Mouse (Mus musculus) brown adipose tissue, adult 24 weeks (tissue): ENCODE measurements around the gene Camk2d. TPM values are rescaled to one million over a fixed set of nuclear protein-coding genes. Genes with fewer than 3 reads are reported as not detected.

Source experiments
- H3K27ac ChIP-seq: fragments of 200-500 bp; replicated peaks from 2 replicates; pipeline ENCODE4 v1.5.1; 2012; ENCODE audit warnings: low read depth, mild to moderate bottlenecking, low read length
- H3K4me1 ChIP-seq: fragments of 200-500 bp; 2 replicates; pipeline ENCODE4 v1.6.1; 2012; ENCODE audit warnings: low read length, mixed read lengths; ENCODE audit not compliant: control insufficient read depth, insufficient read depth, insufficient read length
- H3K4me3 ChIP-seq: fragments of 200-500 bp; 2 replicates; pipeline ENCODE4 v1.5.1; 2012; ENCODE audit warnings: low read depth, mild to moderate bottlenecking, low read length, moderate library complexity; ENCODE audit not compliant: insufficient read depth
- polyA plus RNA-seq: library from polyadenylated mRNA; stranded (reverse); fragments of >200 nt; gene quantifications from 2 replicates; pipeline ENCODE4 v1.2.4, GENCODE M21; 2012; ENCODE audit not compliant: missing spikeins, insufficient read depth, insufficient read length

Camk2d gene
- 26.8 and 52.5 TPM in 2 replicates for polyA plus RNA-seq

- no peaks in the 10 kb centered on the region for H3K4me1 ChIP-seq
- H3K27ac ChIP-seq: peak within 1 kb of the TSS; percentile 93
- peak within 1 kb of the TSS; percentile 92 for H3K4me3 ChIP-seq
Observed at GRCm38 (mm10) chr3:126596086-126596485, at the start of gene Camk2d. Camk2d (plus strand) TSS chr3:126596302.

DNA sequence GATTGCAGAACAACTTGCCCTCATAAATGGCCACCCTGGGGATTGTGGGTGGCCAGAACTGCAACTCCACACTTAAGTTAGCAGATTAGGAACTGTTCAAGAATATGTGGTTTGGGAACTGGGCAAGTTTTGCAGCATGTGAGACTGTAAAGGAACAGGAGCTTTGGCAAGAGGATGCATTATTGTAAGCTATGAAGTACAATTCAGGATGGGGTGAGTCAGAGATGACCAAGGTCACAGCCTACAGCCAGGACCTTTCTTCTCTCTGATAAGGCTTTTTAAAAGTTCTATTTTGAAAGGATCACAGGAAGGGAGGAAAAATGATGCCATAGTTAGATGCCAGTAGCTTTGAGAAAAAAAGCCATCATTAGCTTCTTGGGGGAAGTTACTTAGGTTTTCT is 48.2 kb upstream of the Camk2d start:
- H3K4me1 ChIP-seq: no peaks in the 10 kb centered on the region
- H3K27ac ChIP-seq: no peak overlapping the region
- no peak overlapping the region for H3K4me3 ChIP-seq

DNA sequence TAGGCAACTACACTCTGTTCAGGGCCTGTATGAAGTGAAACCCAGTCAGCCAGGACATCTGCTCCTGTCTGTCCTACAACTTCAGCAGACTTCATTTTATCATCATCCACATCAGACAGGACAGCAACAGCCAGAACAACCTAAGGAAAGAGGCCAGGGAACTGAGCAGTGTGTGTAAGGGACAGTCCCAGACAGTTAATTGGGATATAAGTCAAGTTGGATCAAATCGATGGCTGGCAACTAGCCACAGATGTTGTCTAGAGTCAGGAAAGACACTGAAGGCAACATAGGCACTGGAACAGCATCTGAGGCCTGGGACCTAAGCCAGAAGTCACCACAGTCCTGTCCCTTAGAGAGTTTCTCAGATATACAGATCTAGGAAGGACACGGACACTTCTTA is 32.5 kb upstream of the Camk2d start:
- Histone ChIP-seq H3K4me3 (no peak overlapping the region), H3K4me1 (no peaks in the 10 kb centered on the region), H3K27ac (no peak overlapping the region)

GRCm38 (mm10) chr3:126570628-126571027 is 25.5 kb upstream of the Camk2d start:
- Histone ChIP-seq H3K4me1 (no peaks in the 10 kb centered on the region), H3K27ac (no peak overlapping the region), H3K4me3 (no peak overlapping the region)

DNA sequence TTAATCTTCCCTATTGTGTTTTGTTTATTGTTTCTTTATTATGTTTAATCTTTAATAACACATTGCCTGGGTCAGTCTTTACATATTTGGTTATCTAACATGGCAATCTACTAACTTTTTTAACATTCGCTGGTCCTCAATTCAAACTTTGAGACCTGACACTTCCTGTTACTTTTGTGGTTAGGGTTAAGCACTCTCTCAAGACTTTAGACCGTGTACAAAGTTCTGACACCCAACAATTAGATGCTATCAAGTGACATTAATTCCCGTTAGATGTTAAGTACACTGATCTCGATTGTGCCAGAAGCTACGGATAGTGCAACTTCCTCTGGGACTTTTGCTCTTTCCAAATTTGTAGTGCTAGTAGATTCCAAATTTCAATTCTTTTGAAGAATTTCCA is 23.2 kb upstream of the Camk2d start:
- H3K27ac ChIP-seq: no peak overlapping the region
- no peak overlapping the region for H3K4me3 ChIP-seq
- H3K4me1 ChIP-seq: no peaks in the 10 kb centered on the region

GRCm38 (mm10) chr3:126575927-126576326 is 20.2 kb upstream of the Camk2d start:
- Histone ChIP-seq H3K4me1 (no peaks in the 10 kb centered on the region), H3K4me3 (no peak overlapping the region), H3K27ac (no peak overlapping the region)

- H3K4me3 ChIP-seq: no peak overlapping the region
Observed at GRCm38 (mm10) chr3:126586134-126586533, 10.0 kb upstream of the Camk2d start.

GRCm38 (mm10) chr3:126587477-126587876 is 8.6 kb upstream of the Camk2d start:
- no peaks in the 10 kb centered on the region for H3K4me1 ChIP-seq
- no peak overlapping the region for H3K4me3 ChIP-seq
- no peak overlapping the region for H3K27ac ChIP-seq

More at GRCm38 (mm10) chr3:126586134-126586533, 10.0 kb upstream of the Camk2d start:
- H3K27ac ChIP-seq: no peak overlapping the region
- H3K4me1 ChIP-seq: no peaks in the 10 kb centered on the region

- no peaks in the 10 kb centered on the region for H3K4me1 ChIP-seq
- no peak overlapping the region for H3K4me3 ChIP-seq
- no peak overlapping the region for H3K27ac ChIP-seq
Observed at GRCm38 (mm10) chr3:126589556-126589955, 6.5 kb upstream of the Camk2d start.

GRCm38 (mm10) chr3:126595456-126595855 is 646 bp upstream of the Camk2d start:
- no peaks in the 10 kb centered on the region for H3K4me1 ChIP-seq
- no peak overlapping the region for H3K4me3 ChIP-seq
- H3K27ac ChIP-seq: no peak overlapping the region

DNA sequence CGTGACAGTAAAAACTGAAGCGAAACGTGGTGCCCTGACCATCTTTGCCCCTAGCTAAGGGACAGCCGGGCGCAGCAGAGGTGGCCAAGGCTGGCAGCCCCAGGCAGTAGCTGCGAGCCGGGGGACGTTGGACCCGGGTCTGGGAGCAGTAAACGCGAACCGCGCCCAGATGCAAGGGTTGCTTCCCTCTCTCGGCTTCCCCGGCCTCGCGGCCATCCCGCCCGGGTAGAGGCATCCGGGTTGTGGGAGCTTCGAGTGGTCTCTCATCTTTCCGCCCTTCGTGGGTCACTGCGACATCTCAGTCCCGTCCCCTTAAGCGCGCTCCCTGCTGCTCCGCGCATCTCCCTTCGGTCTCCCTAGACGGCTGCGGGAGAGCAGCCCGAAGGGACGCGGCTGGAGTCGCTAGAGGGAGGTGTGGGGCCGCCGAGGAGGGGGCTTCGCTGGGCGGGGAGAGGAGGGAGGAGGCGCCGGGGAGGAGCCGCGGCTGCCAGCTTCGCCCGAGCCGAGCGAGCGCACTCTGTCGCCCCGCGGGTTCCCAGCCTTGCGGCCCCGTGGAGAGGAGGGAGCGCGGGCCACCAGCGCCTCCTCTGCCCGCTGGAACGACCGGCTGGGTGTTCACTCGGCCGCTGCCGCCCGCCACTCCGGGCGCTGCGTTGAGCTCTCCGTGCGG is 524 bp downstream of the Camk2d start:
- peak overlapping the region; percentile 93 for H3K27ac ChIP-seq

GRCm38 (mm10) chr3:126597161-126597595 is 1.1 kb downstream of the Camk2d start:
- H3K27ac ChIP-seq: peak overlapping the region; percentile 93
- peak overlapping the region; percentile 92 for H3K4me3 ChIP-seq

More for the DNA sequence above, 524 bp downstream of the Camk2d start:
- H3K4me3 ChIP-seq: peak overlapping the region; percentile 92
- no peaks in the 10 kb centered on the region for H3K4me1 ChIP-seq

GRCm38 (mm10) chr3:126597596-126598328 is 1.7 kb downstream of the Camk2d start:
- H3K4me1 ChIP-seq: no peaks in the 10 kb centered on the region
- H3K27ac ChIP-seq: peak overlapping the region; percentile 93
- H3K4me3 ChIP-seq: peak overlapping the region; percentile 92

More at GRCm38 (mm10) chr3:126597161-126597595, 1.1 kb downstream of the Camk2d start:
- no peaks in the 10 kb centered on the region for H3K4me1 ChIP-seq

GRCm38 (mm10) chr3:126598329-126598676 is 2.2 kb downstream of the Camk2d start:
- Histone ChIP-seq H3K4me3 (peak overlapping the region; percentile 92), H3K27ac (peak overlapping the region; percentile 93), H3K4me1 (no peaks in the 10 kb centered on the region)

DNA sequence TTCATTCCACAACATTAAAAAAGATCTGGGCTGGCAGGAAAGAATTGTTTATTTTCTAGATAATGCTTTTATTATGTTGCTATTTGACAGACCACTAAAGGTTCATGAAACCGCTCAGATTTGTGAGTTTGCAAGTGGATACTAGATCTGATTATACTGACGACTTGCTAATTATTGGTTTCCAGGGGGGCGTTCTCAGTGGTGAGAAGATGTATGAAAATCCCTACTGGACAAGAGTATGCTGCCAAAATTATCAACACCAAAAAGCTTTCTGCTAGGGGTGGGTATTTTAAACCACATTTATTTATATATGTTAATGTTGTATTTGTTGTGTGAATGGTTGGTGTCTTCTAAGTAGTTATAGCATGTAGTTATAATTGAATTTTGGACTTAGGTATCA is 2.8 kb downstream of the Camk2d start:
- H3K4me1 ChIP-seq: no peaks in the 10 kb centered on the region
- no peak overlapping the region for H3K27ac ChIP-seq
- no peak overlapping the region for H3K4me3 ChIP-seq

- Histone ChIP-seq H3K27ac (no peak overlapping the region), H3K4me1 (no peaks in the 10 kb centered on the region), H3K4me3 (no peak overlapping the region)
Observed at GRCm38 (mm10) chr3:126599335-126599734, 3.2 kb downstream of the Camk2d start.
